Mouse (Mus musculus): ENCODE measurements around the gene Ada. TPM values are rescaled to one million over a fixed set of nuclear protein-coding genes. Genes with fewer than 3 reads are reported as not detected.

Ada gene
- polyA plus RNA-seq, 1 experiment = 1.4 TPM

DNA sequence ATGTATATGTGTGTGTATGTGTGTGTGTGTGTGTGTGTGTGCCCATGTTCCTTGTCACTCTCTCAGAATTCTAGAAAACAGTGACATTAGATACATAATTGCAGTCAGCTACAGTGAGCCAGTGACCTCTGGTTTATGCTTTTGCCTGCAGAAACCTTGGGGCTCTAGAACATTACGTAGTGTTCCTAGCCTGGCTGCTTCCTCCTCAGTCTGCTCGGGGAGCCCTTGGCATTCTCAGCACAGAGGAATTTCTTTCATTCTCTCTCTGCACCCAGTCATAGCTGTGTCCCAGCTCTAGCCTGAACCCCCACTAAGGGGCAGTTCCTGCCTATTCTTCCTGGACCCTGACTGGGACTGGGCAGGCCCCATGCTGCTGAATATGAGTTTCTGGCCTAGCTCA is 8.1 kb upstream of the Ada start:
- Histone ChIP-seq H3K4me3 (replicated peaks; ENCODE audit: insufficient read depth, low read depth, low read length) (no peak overlapping the region), H3K4me1 (ENCODE audit: control insufficient read depth, insufficient read depth, low read length) (no peaks in the 10 kb centered on the region), H3K27me3 (ENCODE audit: control insufficient read depth, insufficient read depth, low read length) (no peaks in the 10 kb centered on the region), H3K27ac (ENCODE audit: insufficient read depth, low read length) (no peak overlapping the region)
- DNase-seq = no peak
- no peak for TF ChIP-seq CTCF (IDR thresholded peaks at IDR 0.05; ENCODE audit: borderline replicate concordance, insufficient read depth, low read depth, low read length)
- no peak for TF ChIP-seq POLR2A (IDR thresholded peaks at IDR 0.05; ENCODE audit: borderline replicate concordance, insufficient read depth, low read length)
- WGBS = 82% methylated on average over 2 of the region's 2 CpGs

DNA sequence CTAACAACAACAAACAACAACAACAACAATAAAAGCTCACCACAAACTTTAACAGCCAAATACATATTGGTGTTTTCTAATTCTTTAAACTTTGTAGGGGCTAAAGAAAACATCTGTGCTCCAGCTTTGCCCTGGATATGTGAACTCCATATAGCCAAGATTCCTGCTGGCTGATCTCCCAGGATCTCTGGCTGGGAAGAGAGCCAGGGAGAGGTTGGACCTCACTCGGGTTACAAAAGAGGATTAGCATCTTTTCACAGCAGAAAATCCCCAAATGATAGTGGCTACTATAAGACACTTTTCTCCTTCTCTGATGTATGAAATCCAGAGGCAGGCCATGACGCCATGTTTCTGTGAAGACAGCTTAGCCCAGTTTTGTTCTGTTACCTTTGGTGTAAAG is 6.7 kb upstream of the Ada start:
- no peak for TF ChIP-seq POLR2A (IDR thresholded peaks at IDR 0.05; ENCODE audit: borderline replicate concordance, insufficient read depth, low read length)
- no peak for TF ChIP-seq CTCF (IDR thresholded peaks at IDR 0.05; ENCODE audit: borderline replicate concordance, insufficient read depth, low read depth, low read length)
- Histone ChIP-seq H3K27ac (ENCODE audit: insufficient read depth, low read length) (no peak overlapping the region), H3K4me1 (ENCODE audit: control insufficient read depth, insufficient read depth, low read length) (no peaks in the 10 kb centered on the region), H3K4me3 (replicated peaks; ENCODE audit: insufficient read depth, low read depth, low read length) (no peak overlapping the region), H3K27me3 (ENCODE audit: control insufficient read depth, insufficient read depth, low read length) (no peaks in the 10 kb centered on the region)
- peak in 1 of 2 experiments; percentile 24 for DNase-seq
- 25% methylated on average over 2 of the region's 2 CpGs for WGBS

DNA sequence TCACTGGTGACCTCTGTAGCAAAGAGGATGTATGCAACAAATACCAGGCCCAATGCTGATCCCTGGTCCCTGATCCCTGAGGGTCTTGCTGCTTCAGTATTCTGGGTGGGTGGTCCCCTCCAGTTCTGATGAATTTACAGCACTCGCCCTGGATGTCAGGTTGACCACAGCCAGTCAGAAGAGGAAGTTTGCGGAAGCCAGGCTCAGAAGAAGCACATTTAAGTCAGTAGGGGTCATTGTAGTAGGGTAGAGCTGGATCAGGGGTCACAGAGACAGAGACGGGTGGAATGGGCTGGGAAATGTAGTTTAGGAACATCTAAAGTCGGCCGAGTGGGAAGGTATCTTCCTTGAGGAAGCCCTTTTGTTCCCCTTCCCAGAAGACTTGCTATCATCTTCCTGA is 4.2 kb upstream of the Ada start:
- no peaks in the 10 kb centered on the region for H3K27me3 ChIP-seq (ENCODE audit: control insufficient read depth, insufficient read depth, low read length)
- H3K4me3 ChIP-seq (replicated peaks; ENCODE audit: insufficient read depth, low read depth, low read length) = no peak overlapping the region
- TF ChIP-seq CTCF (IDR thresholded peaks at IDR 0.05; ENCODE audit: borderline replicate concordance, insufficient read depth, low read depth, low read length) = no peak
- WGBS = 94% methylated on average over 5 of the region's 5 CpGs
- no peaks in the 10 kb centered on the region for H3K4me1 ChIP-seq (ENCODE audit: control insufficient read depth, insufficient read depth, low read length)
- no peak overlapping the region for H3K27ac ChIP-seq (ENCODE audit: insufficient read depth, low read length)
- no peak for DNase-seq

DNA sequence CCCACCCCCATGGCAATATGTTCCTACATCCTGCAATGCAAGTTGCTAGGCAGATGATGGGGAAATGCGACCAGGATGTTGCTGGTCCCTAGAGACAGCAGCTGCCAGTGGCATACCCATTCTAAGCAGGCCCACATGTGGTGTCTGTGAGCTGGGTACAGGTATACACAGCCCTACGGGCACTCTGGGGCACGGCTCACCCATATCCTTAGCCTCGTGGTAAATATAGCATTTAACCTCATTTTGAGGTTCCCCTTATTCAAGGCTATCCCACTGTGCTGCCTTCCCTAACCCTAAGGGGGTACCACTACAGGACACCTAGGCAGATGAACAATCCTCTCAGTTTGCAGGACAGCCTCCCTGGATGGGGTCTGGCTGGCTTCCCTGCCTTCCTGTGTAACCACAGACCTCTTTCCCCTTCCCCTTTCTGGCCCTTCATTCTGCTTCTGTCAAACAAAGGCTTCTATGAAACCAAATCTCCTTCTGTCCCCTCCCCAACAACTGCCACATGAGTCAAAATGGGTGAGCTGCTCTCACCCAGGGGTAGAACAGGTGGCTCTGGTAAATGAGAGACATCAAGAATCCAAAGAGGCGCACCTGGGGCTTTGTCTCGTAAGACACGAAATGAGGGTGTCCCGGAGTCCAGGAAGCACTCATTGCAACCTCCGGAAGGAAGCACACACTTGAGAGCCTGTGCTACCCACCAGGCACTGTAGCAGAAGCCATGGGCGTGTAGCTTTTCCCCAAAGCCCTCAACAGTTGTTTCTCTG is 5.1 kb downstream of the Ada start:
- 84% methylated on average over 10 of the region's 10 CpGs for WGBS
- H3K27ac ChIP-seq (ENCODE audit: insufficient read depth, low read length) = no peak overlapping the region
- H3K4me3 ChIP-seq (replicated peaks; ENCODE audit: insufficient read depth, low read depth, low read length) = no peak overlapping the region
- H3K4me1 ChIP-seq (ENCODE audit: control insufficient read depth, insufficient read depth, low read length) = no peaks in the 10 kb centered on the region
- H3K27me3 ChIP-seq (ENCODE audit: control insufficient read depth, insufficient read depth, low read length) = no peaks in the 10 kb centered on the region
- no peak for TF ChIP-seq CTCF (IDR thresholded peaks at IDR 0.05; ENCODE audit: borderline replicate concordance, insufficient read depth, low read depth, low read length)
- TF ChIP-seq POLR2A (IDR thresholded peaks at IDR 0.05; ENCODE audit: borderline replicate concordance, insufficient read depth, low read length) = no peak
- DNase-seq = no peak

DNA sequence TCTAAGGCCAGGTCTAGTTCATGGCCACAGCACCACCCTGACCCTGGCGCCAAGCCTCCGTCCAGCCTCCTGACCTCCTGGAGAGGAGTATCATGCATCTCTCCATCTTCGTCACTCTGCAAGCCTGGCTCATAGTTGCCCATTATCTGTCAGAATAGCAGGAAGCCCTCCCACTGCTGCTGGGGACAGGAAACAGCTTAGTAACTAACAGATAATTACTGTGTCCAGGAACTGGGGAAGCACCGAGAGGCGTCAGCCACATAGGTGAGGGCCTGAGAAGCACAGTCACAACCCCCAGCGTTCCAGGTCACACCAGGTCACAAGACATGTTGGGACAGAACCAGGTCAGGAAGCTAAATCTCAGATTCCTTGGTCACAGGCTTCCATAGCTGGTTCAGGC is 6.7 kb downstream of the Ada start:
- 71% methylated on average over 6 of the region's 6 CpGs for WGBS
- no peaks in the 10 kb centered on the region for H3K4me1 ChIP-seq (ENCODE audit: control insufficient read depth, insufficient read depth, low read length)
- no peaks in the 10 kb centered on the region for H3K27me3 ChIP-seq (ENCODE audit: control insufficient read depth, insufficient read depth, low read length)
- no peak overlapping the region for H3K4me3 ChIP-seq (replicated peaks; ENCODE audit: insufficient read depth, low read depth, low read length)
- H3K27ac ChIP-seq (ENCODE audit: insufficient read depth, low read length) = no peak overlapping the region
- TF ChIP-seq CTCF (IDR thresholded peaks at IDR 0.05; ENCODE audit: borderline replicate concordance, insufficient read depth, low read depth, low read length) (no peak), POLR2A (IDR thresholded peaks at IDR 0.05; ENCODE audit: borderline replicate concordance, insufficient read depth, low read length) (no peak)
- DNase-seq = no peak

DNA sequence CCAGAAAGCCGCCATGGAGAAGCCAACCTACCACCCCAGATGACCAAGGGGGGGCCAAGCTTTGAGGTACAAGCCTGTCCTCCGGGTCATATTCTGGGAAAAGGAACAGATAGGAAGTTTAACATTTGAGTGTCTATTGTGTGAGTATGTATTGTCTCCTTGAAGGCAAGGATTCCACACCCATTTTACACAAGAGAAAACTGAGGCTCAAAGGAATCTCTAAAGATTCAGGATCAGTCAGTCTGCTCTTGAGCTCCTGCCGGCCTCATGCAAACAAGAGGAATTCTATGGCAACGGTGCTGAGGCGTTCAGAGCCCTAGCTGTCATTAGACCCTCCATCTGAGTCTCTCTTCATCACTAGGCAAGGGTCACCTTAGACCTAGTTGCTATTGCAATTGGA is 7.4 kb downstream of the Ada start:
- H3K27me3 ChIP-seq (ENCODE audit: control insufficient read depth, insufficient read depth, low read length) = no peaks in the 10 kb centered on the region
- no peak overlapping the region for H3K27ac ChIP-seq (ENCODE audit: insufficient read depth, low read length)
- H3K4me3 ChIP-seq (replicated peaks; ENCODE audit: insufficient read depth, low read depth, low read length) = no peak overlapping the region
- TF ChIP-seq POLR2A (IDR thresholded peaks at IDR 0.05; ENCODE audit: borderline replicate concordance, insufficient read depth, low read length) = no peak
- no peaks in the 10 kb centered on the region for H3K4me1 ChIP-seq (ENCODE audit: control insufficient read depth, insufficient read depth, low read length)
- DNase-seq = no peak
- WGBS = 72% methylated on average over 5 of the region's 5 CpGs

DNA sequence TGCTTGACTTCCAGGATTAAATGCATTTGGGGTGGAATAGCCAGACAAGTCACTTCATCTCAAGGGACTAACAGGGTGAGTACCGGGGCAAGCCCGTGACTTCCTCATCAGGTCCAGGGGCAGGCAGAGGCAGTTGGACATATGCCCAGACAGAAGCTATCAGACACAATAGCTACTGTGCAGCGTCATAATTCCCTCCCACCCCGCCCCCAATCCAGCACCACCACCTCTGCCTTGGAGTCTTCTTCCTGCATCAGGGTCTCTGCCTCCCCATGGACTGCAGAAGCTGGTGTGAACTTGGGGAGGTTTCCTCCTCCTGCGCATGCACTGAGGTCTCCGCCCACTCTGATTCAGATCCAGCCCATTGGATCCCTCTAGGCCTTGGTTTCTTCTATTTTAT is 14.1 kb downstream of the Ada start:
- no peak overlapping the region for H3K4me3 ChIP-seq (replicated peaks; ENCODE audit: insufficient read depth, low read depth, low read length)
- TF ChIP-seq POLR2A (IDR thresholded peaks at IDR 0.05; ENCODE audit: borderline replicate concordance, insufficient read depth, low read length) = no peak
- no peak for TF ChIP-seq CTCF (IDR thresholded peaks at IDR 0.05; ENCODE audit: borderline replicate concordance, insufficient read depth, low read depth, low read length)
- H3K27me3 ChIP-seq (ENCODE audit: control insufficient read depth, insufficient read depth, low read length) = no peaks in the 10 kb centered on the region
- no peak overlapping the region for H3K27ac ChIP-seq (ENCODE audit: insufficient read depth, low read length)
- no peaks in the 10 kb centered on the region for H3K4me1 ChIP-seq (ENCODE audit: control insufficient read depth, insufficient read depth, low read length)
- 63% methylated on average over 6 of the region's 6 CpGs for WGBS
- DNase-seq = no peak

DNA sequence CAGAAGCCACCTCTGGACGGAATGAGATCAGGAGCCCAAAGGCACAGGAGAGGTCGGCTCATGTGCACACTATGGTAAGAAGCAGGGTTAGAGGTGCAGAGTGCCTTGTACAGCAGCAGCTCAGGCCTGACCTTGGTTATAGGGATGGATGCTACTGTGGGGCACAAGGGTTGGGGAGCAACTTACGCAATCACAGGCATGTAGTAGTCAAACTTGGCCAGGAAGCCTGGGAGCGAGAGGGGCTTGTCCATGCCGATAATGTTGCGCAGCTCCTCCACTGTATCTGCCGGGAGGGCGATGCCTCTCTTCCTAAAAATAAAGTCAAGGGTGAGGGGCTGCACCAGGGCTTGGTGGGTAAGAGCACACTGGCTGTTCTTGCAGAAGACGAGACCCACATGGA is 14.9 kb downstream of the Ada start:
- no peak for DNase-seq
- no peaks in the 10 kb centered on the region for H3K4me1 ChIP-seq (ENCODE audit: control insufficient read depth, insufficient read depth, low read length)
- 96% methylated on average over 9 of the region's 9 CpGs for WGBS
- no peak overlapping the region for H3K27ac ChIP-seq (ENCODE audit: insufficient read depth, low read length)
- no peaks in the 10 kb centered on the region for H3K27me3 ChIP-seq (ENCODE audit: control insufficient read depth, insufficient read depth, low read length)
- no peak overlapping the region for H3K4me3 ChIP-seq (replicated peaks; ENCODE audit: insufficient read depth, low read depth, low read length)
- TF ChIP-seq CTCF (IDR thresholded peaks at IDR 0.05; ENCODE audit: borderline replicate concordance, insufficient read depth, low read depth, low read length) (no peak), POLR2A (IDR thresholded peaks at IDR 0.05; ENCODE audit: borderline replicate concordance, insufficient read depth, low read length) (no peak)

Data from cerebellum, adult 2 months (tissue).